Mouse (Mus musculus) lung, embryonic 16.5 days (tissue): ENCODE data around the gene Gm11437. TPM values are rescaled to one million over a fixed set of nuclear protein-coding genes. Genes with fewer than 3 reads are reported as not detected.

ENCODE experiments used
- ATAC-seq: fragments of 200-750 bp; cut with Nextera tagmentation; 2 replicates; pipeline ENCODE4 v1.8.0; 2017; ENCODE audit warnings: low read depth, mild to moderate bottlenecking, moderate library complexity
- H3K27ac ChIP-seq: fragments of 300-500 bp; sonication (generic); 2 replicates; pipeline ENCODE4 v1.5.1; 2014; ENCODE audit warnings: mild to moderate bottlenecking, control low read depth, low read length
- H3K27me3 ChIP-seq: fragments of 300-500 bp; sonication (generic); 2 replicates; pipeline ENCODE4 v1.6.1; 2014; ENCODE audit warnings: low read depth, low read length, mixed read lengths; ENCODE audit not compliant: control insufficient read depth, insufficient read depth
- H3K36me3 ChIP-seq: fragments of 300-500 bp; sonication (generic); 2 replicates; pipeline ENCODE4 v1.6.1; 2014; ENCODE audit warnings: low read length; ENCODE audit not compliant: control insufficient read depth, insufficient read depth
- H3K4me1 ChIP-seq: fragments of 300-500 bp; sonication (generic); replicated peaks from 2 replicates; pipeline ENCODE4 v1.6.1; 2014; ENCODE audit warnings: low read length, mixed read lengths; ENCODE audit not compliant: control insufficient read depth, insufficient read depth
- H3K4me2 ChIP-seq: fragments of 300-500 bp; sonication (generic); 2 replicates; pipeline ENCODE4 v1.6.1; 2014; ENCODE audit warnings: low read depth, low read length, control low read depth
- H3K4me3 ChIP-seq: fragments of 300-500 bp; sonication (generic); 2 replicates; pipeline ENCODE4 v1.5.1; 2014; ENCODE audit warnings: mild to moderate bottlenecking, low read length, control low read depth
- H3K9ac ChIP-seq: fragments of 300-500 bp; sonication (generic); 2 replicates; pipeline ENCODE4 v1.6.1; 2014; ENCODE audit warnings: low read length, control low read depth
- H3K9me3 ChIP-seq: fragments of 300-500 bp; sonication (generic); 2 replicates; pipeline ENCODE4 v1.6.1; 2016; ENCODE audit warnings: low read length; ENCODE audit not compliant: control insufficient read depth
- WGBS: fragments of 180-500 bp; shearing (Covaris S2); extraction: QIAGEN DNeasy Blood & Tissue Kit; methylation state at CpG from one replicate; pipeline ENCODE4 v1.1.7; 2014; 5-methylcytosine and 5-hydroxymethylcytosine counted together
- polyA plus RNA-seq: library from polyadenylated mRNA; unstranded; fragments of >200 nt; fragmentation: Nextera tagmentation; extraction: Ambion mirVana; gene quantifications from 2 replicates; pipeline ENCODE4 v1.2.1, GENCODE M21; 2015

Gene Gm11437
- polyA plus RNA-seq, 1 experiment from 2014 or later: not detected

DNA sequence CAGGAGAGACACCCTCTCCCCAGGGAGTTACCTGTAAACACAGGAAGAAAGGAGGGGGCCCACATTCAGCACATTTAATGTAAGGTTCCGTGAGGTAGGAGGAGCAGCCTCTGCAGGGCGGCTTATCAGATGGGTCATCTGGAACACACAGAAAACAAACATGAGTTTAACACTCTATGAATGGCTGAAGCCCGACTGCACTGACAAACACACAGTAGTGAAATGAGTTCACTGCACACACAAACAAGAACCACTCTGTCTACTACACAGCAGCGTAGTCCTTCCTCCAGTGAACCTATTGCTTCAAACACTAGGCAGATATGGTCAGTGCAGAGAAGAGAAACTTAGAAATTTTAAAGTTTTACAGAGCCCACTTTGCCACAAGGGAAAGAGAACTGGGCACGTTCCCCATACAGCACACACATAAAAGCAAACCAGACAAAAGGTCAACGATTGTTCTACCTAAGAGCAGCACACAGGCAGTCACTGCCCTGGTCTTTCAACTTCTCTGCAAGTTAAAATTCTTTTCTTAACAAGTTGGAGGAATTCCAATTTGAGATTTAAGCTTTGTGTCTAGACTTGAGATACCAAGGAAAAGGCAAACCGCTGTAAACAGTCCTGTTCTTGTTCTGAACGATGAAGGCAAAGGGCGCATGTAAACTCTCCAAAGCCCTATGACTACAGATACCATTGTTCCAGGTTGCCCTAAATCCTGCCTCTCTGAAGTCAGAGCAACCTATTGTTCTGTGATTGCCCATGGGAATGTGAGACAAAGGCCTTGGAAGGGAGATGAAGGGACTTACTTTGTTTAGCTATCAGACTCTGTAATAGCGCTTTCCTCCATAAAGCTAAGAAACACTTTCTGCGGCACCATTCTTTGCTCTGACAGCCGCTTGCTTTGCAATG, 46.0 kb downstream of the Gm11437 start:
- WGBS: 62% methylated on average over 12 of the region's 12 CpGs
- H3K4me1 ChIP-seq: no peaks in the 10 kb centered on the region
- no peaks in the 10 kb centered on the region for H3K27me3 ChIP-seq
- peak overlapping the region; percentile 64 for H3K27ac ChIP-seq
- ATAC-seq: peak; percentile 28; the same call in 1 of the 2 replicates
- H3K4me2 ChIP-seq: no peak overlapping the region
- no peak overlapping the region for H3K9ac ChIP-seq
- no peak overlapping the region for H3K4me3 ChIP-seq
- H3K36me3 ChIP-seq: peaks cover 30% of the 10 kb centered on the region
- H3K9me3 ChIP-seq: no peaks in the 10 kb centered on the region

DNA sequence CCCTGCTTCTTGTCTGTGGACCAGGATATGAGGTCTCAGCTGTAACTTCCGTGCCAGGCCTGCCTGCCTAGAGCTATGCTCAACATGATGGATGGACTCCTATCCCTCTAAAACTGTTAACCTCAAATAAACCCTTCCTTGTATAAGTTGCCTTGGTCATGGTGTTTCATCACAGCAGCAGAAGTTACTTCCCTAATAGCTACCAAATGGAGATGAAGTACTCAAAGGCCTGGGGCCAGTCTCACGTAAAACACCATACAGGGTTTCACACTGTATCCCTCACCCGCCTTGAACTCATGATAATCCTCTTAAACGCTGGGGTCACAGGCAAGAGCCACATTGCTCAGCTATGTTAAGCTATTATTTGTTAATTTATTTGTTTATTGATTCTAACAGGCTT, 49.8 kb downstream of the Gm11437 start:
- Histone ChIP-seq H3K36me3 (peaks cover 25% of the 10 kb centered on the region), H3K4me2 (no peak overlapping the region), H3K4me1 (no peaks in the 10 kb centered on the region), H3K4me3 (no peak overlapping the region), H3K27ac (no peak overlapping the region), H3K27me3 (no peaks in the 10 kb centered on the region), H3K9ac (no peak overlapping the region), H3K9me3 (no peaks in the 10 kb centered on the region)
- WGBS: 88% methylated on average over 4 of the region's 4 CpGs
- ATAC-seq: no peak

DNA sequence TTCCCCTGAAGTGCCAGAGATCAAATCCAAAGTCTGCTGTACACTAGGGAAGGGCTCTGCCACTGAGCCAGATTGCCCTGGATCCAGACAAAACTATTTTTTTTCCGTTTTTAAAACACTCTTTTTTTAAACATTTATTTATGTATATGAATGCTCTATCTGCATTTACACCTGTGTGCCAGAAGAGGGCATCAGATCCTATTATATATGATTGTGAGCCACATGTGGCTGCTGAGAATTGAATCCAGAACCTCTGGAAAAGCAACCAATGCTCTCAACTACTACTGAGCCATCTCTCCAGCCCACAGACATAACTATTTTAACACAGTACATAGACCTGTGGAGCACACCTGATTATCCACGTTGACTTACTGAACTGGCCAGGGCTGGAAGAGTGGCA, 51.1 kb downstream of the Gm11437 start:
- no peak overlapping the region for H3K4me2 ChIP-seq
- no peak for ATAC-seq
- H3K4me1 ChIP-seq: no peaks in the 10 kb centered on the region
- no peak overlapping the region for H3K9ac ChIP-seq
- WGBS: 57% methylated on average over 2 of the region's 2 CpGs
- H3K27me3 ChIP-seq: no peaks in the 10 kb centered on the region
- no peak overlapping the region for H3K27ac ChIP-seq
- H3K36me3 ChIP-seq: peaks cover 25% of the 10 kb centered on the region
- no peaks in the 10 kb centered on the region for H3K9me3 ChIP-seq
- H3K4me3 ChIP-seq: no peak overlapping the region

DNA sequence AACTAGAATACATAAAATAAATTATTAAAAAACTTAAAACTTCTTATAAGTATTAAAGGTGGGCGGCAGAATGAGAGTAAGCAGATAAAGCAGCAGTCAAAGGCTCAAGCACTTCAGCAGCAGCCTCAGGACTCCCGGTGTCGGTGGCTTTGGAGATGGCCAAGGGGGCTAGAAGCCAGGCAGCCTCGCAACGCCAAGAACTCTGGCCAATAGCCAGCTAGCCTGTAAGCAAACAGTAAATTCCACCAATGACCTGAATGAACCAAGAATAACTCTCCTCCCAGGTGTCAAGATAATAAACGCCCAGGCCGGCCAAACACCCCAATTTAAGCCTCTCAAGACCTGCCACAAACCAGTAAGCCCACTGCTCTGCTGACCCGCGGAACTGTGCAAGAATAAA, 51.6 kb downstream of the Gm11437 start:
- H3K4me2 ChIP-seq: no peak overlapping the region
- no peaks in the 10 kb centered on the region for H3K27me3 ChIP-seq
- no peak for ATAC-seq
- H3K4me3 ChIP-seq: no peak overlapping the region
- no peaks in the 10 kb centered on the region for H3K9me3 ChIP-seq
- 65% methylated on average over 9 of the region's 9 CpGs for WGBS
- peaks cover 21% of the 10 kb centered on the region for H3K36me3 ChIP-seq
- H3K4me1 ChIP-seq: no peaks in the 10 kb centered on the region
- no peak overlapping the region for H3K27ac ChIP-seq
- H3K9ac ChIP-seq: no peak overlapping the region

DNA sequence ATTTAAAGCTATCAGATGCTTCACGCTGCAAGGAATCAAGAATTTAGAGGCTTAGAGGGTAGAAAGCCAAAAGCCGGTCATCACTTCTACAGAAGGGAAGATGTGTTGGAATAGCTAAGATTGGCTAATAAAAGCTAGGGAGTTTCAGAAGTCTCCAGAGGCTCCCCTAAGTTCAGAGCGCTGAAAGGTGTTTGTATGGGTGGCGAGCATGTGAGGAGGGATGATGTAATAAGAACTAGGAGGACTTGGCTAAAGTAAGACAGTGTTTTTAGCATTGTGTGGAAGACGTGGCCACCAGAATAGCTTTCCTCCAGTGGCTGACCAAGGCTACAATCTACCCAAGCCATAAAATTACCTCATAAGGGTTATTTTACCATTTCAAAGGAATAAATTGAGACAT, 53.7 kb downstream of the Gm11437 start:
- Histone ChIP-seq H3K27ac (no peak overlapping the region), H3K9me3 (no peaks in the 10 kb centered on the region), H3K9ac (no peak overlapping the region), H3K4me1 (no peaks in the 10 kb centered on the region), H3K4me3 (no peak overlapping the region), H3K27me3 (no peaks in the 10 kb centered on the region), H3K36me3 (peaks cover 12% of the 10 kb centered on the region), H3K4me2 (no peak overlapping the region)
- ATAC-seq: no peak
- WGBS: 85% methylated on average over 5 of the region's 5 CpGs

DNA sequence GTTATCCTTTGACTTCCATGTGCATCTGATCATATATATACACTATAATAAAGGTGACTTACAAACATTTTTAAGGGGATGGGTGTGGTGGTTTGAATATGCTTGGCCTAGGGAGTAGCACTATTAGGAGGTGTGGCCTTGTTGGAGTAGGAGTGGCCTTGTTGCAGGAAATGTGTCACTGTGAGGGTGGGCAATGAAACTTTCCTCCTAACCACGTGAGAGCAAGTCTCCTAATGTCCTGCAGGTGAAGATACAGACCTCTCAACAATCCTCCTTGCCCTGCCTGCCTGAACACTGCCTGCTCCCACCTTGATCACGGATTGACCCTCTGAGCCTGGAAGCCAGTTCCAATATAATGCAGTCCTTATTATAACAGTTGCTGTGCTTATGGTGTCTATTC, 60.1 kb downstream of the Gm11437 start:
- no peaks in the 10 kb centered on the region for H3K4me1 ChIP-seq
- H3K9me3 ChIP-seq: no peaks in the 10 kb centered on the region
- H3K36me3 ChIP-seq: peaks cover 35% of the 10 kb centered on the region
- no peak overlapping the region for H3K9ac ChIP-seq
- ATAC-seq: no peak
- H3K27ac ChIP-seq: no peak overlapping the region
- no peaks in the 10 kb centered on the region for H3K27me3 ChIP-seq
- H3K4me3 ChIP-seq: no peak overlapping the region
- 53% methylated on average over 2 of the region's 2 CpGs for WGBS
- no peak overlapping the region for H3K4me2 ChIP-seq

DNA sequence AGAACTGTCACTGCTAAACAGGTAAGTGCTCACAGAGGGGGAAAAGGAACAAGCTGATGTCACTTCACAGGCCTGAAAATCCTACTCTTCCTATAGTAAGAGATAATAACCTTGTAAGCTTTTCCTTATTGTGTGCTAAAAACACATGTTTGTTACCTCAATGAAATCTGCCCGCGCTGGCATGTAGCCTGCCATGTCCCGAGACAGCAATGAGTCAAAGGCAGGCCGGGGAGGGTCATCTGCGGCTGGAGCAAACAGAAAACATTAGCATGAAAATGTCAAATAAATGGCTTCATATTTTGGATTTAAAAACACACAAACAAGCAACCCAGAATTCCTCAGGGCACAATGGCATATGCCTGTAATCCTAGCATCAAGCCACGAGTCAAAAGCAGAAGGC, 63.2 kb downstream of the Gm11437 start:
- H3K4me3 ChIP-seq: no peak overlapping the region
- peaks cover 2% of the 10 kb centered on the region for H3K4me1 ChIP-seq
- H3K36me3 ChIP-seq: peaks cover 35% of the 10 kb centered on the region
- no peaks in the 10 kb centered on the region for H3K27me3 ChIP-seq
- no peak overlapping the region for H3K27ac ChIP-seq
- no peak overlapping the region for H3K4me2 ChIP-seq
- no peaks in the 10 kb centered on the region for H3K9me3 ChIP-seq
- ATAC-seq: no peak
- no peak overlapping the region for H3K9ac ChIP-seq
- 94% methylated on average over 6 of the region's 6 CpGs for WGBS

DNA sequence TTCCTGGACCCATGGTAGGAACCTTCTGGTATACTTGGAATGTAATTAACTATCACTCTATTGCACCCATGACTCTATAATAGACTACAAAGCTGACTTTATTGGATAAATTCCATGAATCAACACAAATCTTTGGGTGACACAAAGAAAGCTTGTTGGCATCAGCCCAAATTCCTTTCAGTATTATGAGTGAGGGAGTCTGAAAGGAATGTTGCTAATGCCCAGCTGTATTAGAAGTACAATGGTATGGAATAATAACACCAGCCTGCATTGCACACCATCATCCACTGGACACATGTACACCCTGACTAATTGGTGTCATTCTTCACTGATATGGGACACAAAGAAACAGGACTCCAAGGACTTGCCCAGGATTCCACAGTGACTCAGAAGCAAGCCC, 66.1 kb downstream of the Gm11437 start:
- ATAC-seq: peak; percentile 62; the same call in 1 of the 2 replicates

More for the DNA sequence above, 66.1 kb downstream of the Gm11437 start:
- no peak overlapping the region for H3K27ac ChIP-seq
- no peaks in the 10 kb centered on the region for H3K9me3 ChIP-seq
- peaks cover 2% of the 10 kb centered on the region for H3K4me1 ChIP-seq
- no peaks in the 10 kb centered on the region for H3K27me3 ChIP-seq
- no peak overlapping the region for H3K4me3 ChIP-seq
- H3K9ac ChIP-seq: no peak overlapping the region
- H3K36me3 ChIP-seq: peaks cover 17% of the 10 kb centered on the region
- no peak overlapping the region for H3K4me2 ChIP-seq
